Mouse (Mus musculus) cerebellum, adult 2 months (tissue): ENCODE results near the gene Slc52a3.

ENCODE experiments used
- CTCF ChIP-seq: fragments of 200-500 bp; IDR thresholded peaks from 2 replicates; pipeline ENCODE4 v1.5.1; 2011; ENCODE audit warnings: low read depth, mild to moderate bottlenecking, control low read depth, low read length, moderate library complexity, borderline replicate concordance; ENCODE audit not compliant: insufficient read depth
- POLR2A ChIP-seq: fragments of 200-500 bp; IDR thresholded peaks from 2 replicates; pipeline ENCODE4 v1.6.1; 2011; ENCODE audit warnings: low read length, control low read depth, borderline replicate concordance; ENCODE audit not compliant: insufficient read depth

GRCm38 (mm10) chr2:151947617-151948016, 48.7 kb upstream of the Slc52a3 start:
- TF ChIP-seq POLR2A (no peak), CTCF (no peak)
